Mouse (Mus musculus): ENCODE measurements at regions not wholly inside any gene's neighbourhood (a gene's known extent, or its start where the extent isn't known, plus 50 kb on each side); places are given as distances from the start of the nearest gene placed in this dataset.

- no peak for TF ChIP-seq MYC (IDR thresholded peaks at IDR 0.05; ENCODE audit: low read depth, low read length)
- no peak for TF ChIP-seq USF2 (conservative IDR thresholded peaks at IDR 0.05; ENCODE audit: low read depth, low read length)
- no peak for TF ChIP-seq USF1 (IDR thresholded peaks at IDR 0.05; ENCODE audit: low read depth, low read length)
- TF ChIP-seq CTCF (conservative IDR thresholded peaks at IDR 0.05 in 1 of 2, IDR thresholded peaks at IDR 0.05 in 1 of 2; ENCODE audit: low read depth in 2 of 2, low read length in 2 of 2): no peak
- no peak for TF ChIP-seq NRF1 (IDR thresholded peaks at IDR 0.05; ENCODE audit: low read depth, low read length)
- TF ChIP-seq MEF2A (IDR thresholded peaks at IDR 0.05; ENCODE audit: borderline replicate concordance, low read depth, low read length): no peak
- TF ChIP-seq ETS1 (conservative IDR thresholded peaks at IDR 0.05; ENCODE audit: low read depth, low read length): no peak
These were observed 400.1 kb upstream of the Kazn start for GRCm38 (mm10) chr4:142639340-142639733.

Measured in CH12.LX (cell line).